Mouse (Mus musculus) forebrain, embryonic 11.5 days (tissue): ENCODE measurements around the gene Stxbp3. TPM values are rescaled to one million over a fixed set of nuclear protein-coding genes. Genes with fewer than 3 reads are reported as not detected.
A peak's percentile ranks its signal among the peaks of the same experiment; 100 is the strongest.
"Not testable (repeated sequence)": the region's sequence is repeated elsewhere in the genome, so short reads cannot be mapped to it uniquely, and the experiment has no call there.

Experiments used
- ATAC-seq: fragments of 200-750 bp; cut with Nextera tagmentation; replicated peaks from 2 replicates; pipeline ENCODE4 v1.8.0; 2017; ENCODE audit warnings: moderate TSS enrichment; ENCODE audit not compliant: low FRiP score
- DNase-seq: peaks from one replicate; pipeline ENCODE4 v3.0.0-alpha.2; 2017; ENCODE audit warnings: low spot score
- H3K27ac ChIP-seq: fragments of 300-500 bp; sonication (generic); 2 replicates; pipeline ENCODE4 v1.5.1; 2014; ENCODE audit warnings: low read depth, low read length
- H3K27me3 ChIP-seq: fragments of 300-500 bp; sonication (generic); 2 replicates; pipeline ENCODE4 v1.6.1; 2014; ENCODE audit warnings: mild to moderate bottlenecking, low read length, mixed read lengths; ENCODE audit not compliant: control insufficient read depth, insufficient read depth
- H3K36me3 ChIP-seq: fragments of 300-500 bp; sonication (generic); 2 replicates; pipeline ENCODE4 v1.6.1; 2014; ENCODE audit warnings: mild to moderate bottlenecking, low read length, moderate library complexity, mixed read lengths; ENCODE audit not compliant: control insufficient read depth, insufficient read depth
- H3K4me1 ChIP-seq: fragments of 300-500 bp; sonication (generic); replicated peaks from 2 replicates; pipeline ENCODE4 v1.6.1; 2014; ENCODE audit warnings: low read length, mixed read lengths; ENCODE audit not compliant: control insufficient read depth, insufficient read depth
- H3K4me2 ChIP-seq: fragments of 300-500 bp; sonication (generic); 2 replicates; pipeline ENCODE4 v1.6.1; 2014; ENCODE audit warnings: low read depth, mild to moderate bottlenecking, low read length, moderate library complexity, mixed read lengths; ENCODE audit not compliant: severe bottlenecking
- H3K4me3 ChIP-seq: fragments of 300-500 bp; sonication (generic); 2 replicates; pipeline ENCODE4 v1.5.1; 2014; ENCODE audit warnings: low read depth, low read length
- H3K9ac ChIP-seq: fragments of 300-500 bp; sonication (generic); 2 replicates; pipeline ENCODE4 v1.6.1; 2014; ENCODE audit warnings: low read length
- H3K9me3 ChIP-seq: fragments of 300-500 bp; sonication (generic); 2 replicates; pipeline ENCODE4 v1.6.1; 2016; ENCODE audit warnings: low read length, mixed read lengths; ENCODE audit not compliant: control insufficient read depth
- WGBS: fragments of 180-500 bp; shearing (Covaris S2); extraction: QIAGEN DNeasy Blood & Tissue Kit; methylation state at CpG from one replicate; pipeline ENCODE4 v1.1.7; 2014; 5-methylcytosine and 5-hydroxymethylcytosine counted together
- polyA plus RNA-seq: library from polyadenylated mRNA; unstranded; fragments of >200 nt; fragmentation: Nextera tagmentation; extraction: Ambion mirVana; gene quantifications from 2 replicates; pipeline ENCODE4 v1.2.1, GENCODE M21; 2014

Gene Stxbp3
- polyA plus RNA-seq, result 22.5 and 24.8 TPM in 2 replicates

GRCm38 (mm10) chr3:108840000-108840715 is at the start of gene Stxbp3:
TSS of gene Stxbp3 (minus strand) at chr3:108840526.
- ATAC-seq (peak; percentile 97), DNase-seq (peak; percentile 99)
- Histone ChIP-seq H3K9ac (peak within 1 kb of the TSS; percentile 69), H3K4me3 (peak within 1 kb of the TSS; percentile 74), H3K27me3 (no peaks in the 10 kb centered on the region), H3K4me1 (no peaks in the 10 kb centered on the region), H3K9me3 (no peaks in the 10 kb centered on the region), H3K27ac (peak within 1 kb of the TSS; percentile 57; the same call in 1 of the 2 replicates), H3K4me2 (peak within 1 kb of the TSS; percentile 67), H3K36me3 (no peaks in the 10 kb centered on the region)
- WGBS, result under 1% methylated on average over 56 of the region's 56 CpGs

- Histone ChIP-seq H3K4me1 (no peaks in the 10 kb centered on the region), H3K27me3 (no peaks in the 10 kb centered on the region), H3K9me3 (no peaks in the 10 kb centered on the region), H3K4me2 (no peak within 1 kb of the TSS), H3K9ac (no peak within 1 kb of the TSS), H3K27ac (no peak within 1 kb of the TSS), H3K36me3 (no peaks in the 10 kb centered on the region), H3K4me3 (no peak within 1 kb of the TSS)
- 92% methylated on average over 1 of the region's 1 CpGs for WGBS
- DNase-seq (no peak), ATAC-seq (no peak)
Measured at GRCm38 (mm10) chr3:108889908-108890307, 49.6 kb upstream of the Stxbp3 start, which contains the start of gene Fndc7. TSS of gene Fndc7 (minus strand) at chr3:108890008.

GRCm38 (mm10) chr3:108887618-108887975 is 47.3 kb upstream of the Stxbp3 start:
- H3K4me2 ChIP-seq, result no peak overlapping the region
- no peak for DNase-seq
- no peaks in the 10 kb centered on the region for H3K27me3 ChIP-seq
- H3K27ac ChIP-seq, result no peak overlapping the region
- H3K9me3 ChIP-seq, result no peaks in the 10 kb centered on the region
- H3K4me1 ChIP-seq, result no peaks in the 10 kb centered on the region
- H3K4me3 ChIP-seq, result no peak overlapping the region
- no peak for ATAC-seq
- 97% methylated on average over 3 of the region's 3 CpGs for WGBS
- no peaks in the 10 kb centered on the region for H3K36me3 ChIP-seq
- H3K9ac ChIP-seq, result no peak overlapping the region

GRCm38 (mm10) chr3:108886934-108887617 is 46.8 kb upstream of the Stxbp3 start:
- Histone ChIP-seq H3K9me3 (no peaks in the 10 kb centered on the region), H3K27me3 (no peaks in the 10 kb centered on the region), H3K9ac (no peak overlapping the region), H3K27ac (no peak overlapping the region), H3K4me2 (no peak overlapping the region), H3K4me3 (no peak overlapping the region), H3K36me3 (no peaks in the 10 kb centered on the region), H3K4me1 (no peaks in the 10 kb centered on the region)
- 63% methylated on average over 12 of the region's 12 CpGs for WGBS
- ATAC-seq (no peak), DNase-seq (no peak)

- no peak for ATAC-seq
- WGBS, result 59% methylated on average over 9 of the region's 9 CpGs
- DNase-seq, result no peak
Measured at GRCm38 (mm10) chr3:108885686-108886530, 45.6 kb upstream of the Stxbp3 start.

GRCm38 (mm10) chr3:108884706-108885289 is 44.5 kb upstream of the Stxbp3 start:
- Histone ChIP-seq H3K27me3 (no peaks in the 10 kb centered on the region), H3K9me3 (no peaks in the 10 kb centered on the region), H3K9ac (no peak overlapping the region; the same call in 1 of the 2 replicates), H3K4me1 (no peaks in the 10 kb centered on the region), H3K4me2 (no peak overlapping the region), H3K36me3 (no peaks in the 10 kb centered on the region), H3K27ac (no peak overlapping the region), H3K4me3 (no peak overlapping the region)
- ATAC-seq (no peak), DNase-seq (no peak)
- WGBS, result 56% methylated on average over 8 of the region's 8 CpGs

More at GRCm38 (mm10) chr3:108885686-108886530, 45.6 kb upstream of the Stxbp3 start:
- H3K4me3 ChIP-seq, result no peak overlapping the region
- H3K27ac ChIP-seq, result no peak overlapping the region
- H3K4me1 ChIP-seq, result no peaks in the 10 kb centered on the region
- H3K9me3 ChIP-seq, result no peaks in the 10 kb centered on the region
- H3K27me3 ChIP-seq, result no peaks in the 10 kb centered on the region
- no peak overlapping the region for H3K4me2 ChIP-seq
- H3K36me3 ChIP-seq, result no peaks in the 10 kb centered on the region
- H3K9ac ChIP-seq, result no peak overlapping the region

- no peak overlapping the region for H3K4me2 ChIP-seq
- no peaks in the 10 kb centered on the region for H3K36me3 ChIP-seq
- H3K27ac ChIP-seq, result no peak overlapping the region
- no peaks in the 10 kb centered on the region for H3K9me3 ChIP-seq
- no peak overlapping the region for H3K9ac ChIP-seq
- 89% methylated on average over 2 of the region's 2 CpGs for WGBS
- DNase-seq (no peak), ATAC-seq (no peak)
- no peaks in the 10 kb centered on the region for H3K4me1 ChIP-seq
- no peak overlapping the region for H3K4me3 ChIP-seq
- no peaks in the 10 kb centered on the region for H3K27me3 ChIP-seq
Measured at GRCm38 (mm10) chr3:108883067-108883466, 42.7 kb upstream of the Stxbp3 start.

- WGBS, result 18% methylated on average over 4 of the region's 4 CpGs
- not testable (repeated sequence) for H3K4me3 ChIP-seq, H3K4me1 ChIP-seq, H3K27me3 ChIP-seq, ATAC-seq, H3K4me2 ChIP-seq, DNase-seq, H3K36me3 ChIP-seq, H3K9me3 ChIP-seq, H3K9ac ChIP-seq, H3K27ac ChIP-seq
Measured at GRCm38 (mm10) chr3:108881873-108882272, 41.5 kb upstream of the Stxbp3 start.
